23 mouse cellular contexts compared by ENCODE assay signal in genomic region chr8:83654725-83655124, GRCm38 (mm10).
"Had no signal": no experiment of that assay in that cellular context is flagged by ENCODE, and none has a peak within 500 bp of the region (broad histone marks: within the 10 kb centered on the region; RNA-seq: fewer than 3 reads in every experiment).

No protein-coding gene starts in this region.

- H3K4me3 ChIP-seq: heart, embryonic 10.5 days; heart, embryonic 12.5 days; hindbrain, embryonic 13.5 days; hindbrain, embryonic 15.5 days; limb, embryonic 13.5 days; limb, embryonic 15.5 days had no signal

- DNase-seq: gastrocnemius, postnatal 14 days; gastrocnemius, postnatal 36 days; heart, adult 18-20 months; heart, postnatal 14 days; heart, postnatal 36 days; kidney, adult 11 months; kidney, adult 2 months; kidney, adult 9 months; kidney, postnatal 14 days; kidney, postnatal 36 days; layer of hippocampus, adult 9-11 months; layer of hippocampus, postnatal 36 days; left cerebral cortex, postnatal 4 days had no signal

- H3K27me3 ChIP-seq: heart, embryonic 12.5 days; hindbrain, embryonic 13.5 days; hindbrain, embryonic 15.5 days; kidney, embryonic 15.5 days; limb, embryonic 13.5 days; limb, embryonic 15.5 days had no signal

- ATAC-seq: hindbrain, postnatal 0 days; intestine, embryonic 16.5 days had no signal

- H3K4me2 ChIP-seq: limb, embryonic 13.5 days; limb, embryonic 15.5 days had no signal

- H3K27ac ChIP-seq: heart, embryonic 10.5 days; hindbrain, embryonic 13.5 days; hindbrain, embryonic 15.5 days; hindbrain, postnatal 0 days; kidney, embryonic 15.5 days; kidney, postnatal 0 days; limb, embryonic 13.5 days; limb, embryonic 15.5 days had no signal

- H3K36me3 ChIP-seq: hindbrain, embryonic 15.5 days had no signal

- H3K9ac ChIP-seq: hindbrain, embryonic 13.5 days; hindbrain, embryonic 15.5 days; kidney, embryonic 15.5 days; limb, embryonic 15.5 days had no signal

- H3K9me3 ChIP-seq: heart, embryonic 10.5 days; heart, embryonic 12.5 days; hindbrain, embryonic 13.5 days; hindbrain, embryonic 15.5 days; kidney, embryonic 15.5 days; limb, embryonic 13.5 days; limb, embryonic 15.5 days had no signal
